Mouse (Mus musculus) regulatory T cell (primary cell): Measurements from ENCODE around the gene Katnal1.

Experiments
- in situ Hi-C: fragments of 300-600 bp; cut with MboI, MseI; formaldehyde crosslinking; loops from one replicate; pipeline ENCODE4 v1.15.1; 2025; ENCODE audit warnings: high pct_unique_total_duplicates

Gene Katnal1

GRCm38 (mm10) chr5:148929116-148929449 is at the start of gene Katnal1:
Katnal1 (minus strand) TSS chr5:148929320.
- in situ Hi-C loops = no loop called here

- in situ Hi-C loops = no loop called here
Measured at GRCm38 (mm10) chr5:148978458-148979165, 49.5 kb upstream of the Katnal1 start.

- in situ Hi-C loops = no loop called here
Measured at GRCm38 (mm10) chr5:148977698-148978457, 48.8 kb upstream of the Katnal1 start.

- in situ Hi-C loops = no loop called here
Measured at GRCm38 (mm10) chr5:148976876-148977275, 47.8 kb upstream of the Katnal1 start.

GRCm38 (mm10) chr5:148975035-148975434 is 45.9 kb upstream of the Katnal1 start:
- in situ Hi-C loops = no loop called here

- in situ Hi-C loops = no loop called here
Measured at GRCm38 (mm10) chr5:148973019-148973668, 44.0 kb upstream of the Katnal1 start.

- in situ Hi-C loops = no loop called here
Measured at GRCm38 (mm10) chr5:148972167-148972566, 43.0 kb upstream of the Katnal1 start.

GRCm38 (mm10) chr5:148969648-148970047 is 40.5 kb upstream of the Katnal1 start:
- in situ Hi-C loops = no loop called here

GRCm38 (mm10) chr5:148968958-148969576 is 39.9 kb upstream of the Katnal1 start:
- in situ Hi-C loops = no loop called here

GRCm38 (mm10) chr5:148968179-148968578 is 39.1 kb upstream of the Katnal1 start:
- in situ Hi-C loops = no loop called here

GRCm38 (mm10) chr5:148966395-148966794 is 37.3 kb upstream of the Katnal1 start:
- in situ Hi-C loops = no loop called here

GRCm38 (mm10) chr5:148965691-148966333 is 36.7 kb upstream of the Katnal1 start:
- in situ Hi-C loops = no loop called here

GRCm38 (mm10) chr5:148965089-148965591 is 36.0 kb upstream of the Katnal1 start:
- in situ Hi-C loops = no loop called here

GRCm38 (mm10) chr5:148964251-148964650 is 35.1 kb upstream of the Katnal1 start:
- in situ Hi-C loops = no loop called here

GRCm38 (mm10) chr5:148960211-148960610 is 31.1 kb upstream of the Katnal1 start:
- in situ Hi-C loops = no loop called here

GRCm38 (mm10) chr5:148959068-148959990 is 30.2 kb upstream of the Katnal1 start:
- in situ Hi-C loops = no loop called here

- in situ Hi-C loops = no loop called here
Measured at GRCm38 (mm10) chr5:148958355-148958754, 29.2 kb upstream of the Katnal1 start.

GRCm38 (mm10) chr5:148956898-148957535 is 27.9 kb upstream of the Katnal1 start:
- in situ Hi-C loops = no loop called here

GRCm38 (mm10) chr5:148956091-148956490 is 27.0 kb upstream of the Katnal1 start:
- in situ Hi-C loops = no loop called here

GRCm38 (mm10) chr5:148955575-148955974 is 26.5 kb upstream of the Katnal1 start:
- in situ Hi-C loops = no loop called here
